ENCODE assay signal across 8 mouse cellular contexts in genomic region chr6:85502103-85502910, GRCm38 (mm10). TPM values are rescaled to one million over a fixed set of nuclear protein-coding genes. Genes with fewer than 3 reads are reported as not detected.
DNase-seq lines count a peak whose midpoint lies in the region; ATAC-seq and TF ChIP-seq lines count a peak whose summit lies in the region.

No protein-coding gene starts in this region.

- TF ChIP-seq POLR2A in kidney, adult 2 months (IDR thresholded peaks at IDR 0.05; ENCODE audit: low read depth, low read length), result no peak
- TF ChIP-seq POLR2A in brain, embryonic 14.5 days (IDR thresholded peaks at IDR 0.05; ENCODE audit: borderline replicate concordance, extremely low read depth, insufficient read depth, insufficient read length, poor library complexity, severe bottlenecking), result no peak
- TF ChIP-seq POLR2A in small intestine, adult 2 months (IDR thresholded peaks at IDR 0.05; ENCODE audit: low read depth, low read length), result no peak

- H3K9ac ChIP-seq in forebrain, embryonic 12.5 days, result peak overlapping the region; percentile 85
- H3K9ac ChIP-seq in liver, embryonic 13.5 days, result no peak overlapping the region

- H3K4me2 ChIP-seq in forebrain, embryonic 12.5 days, result peak overlapping the region; percentile 89
- peak overlapping the region; percentile 63 for H3K4me2 ChIP-seq in liver, embryonic 13.5 days

- 3% methylated on average over 34 of the region's 37 CpGs for WGBS in kidney, adult 2 months
- WGBS in forebrain, embryonic 12.5 days, result under 1% methylated on average over 34 of the region's 37 CpGs
- 3% methylated on average over 32 of the region's 37 CpGs for WGBS in liver, embryonic 13.5 days (ENCODE audit: insufficient replicate concordance)
- 5% methylated on average over 37 of the region's 37 CpGs for WGBS in small intestine, adult 2 months

- no peak for DNase-seq in kidney, adult 2 months
- DNase-seq in kidney, postnatal 25 days, result no peak
- peak; percentile 63 for DNase-seq in brain, embryonic 14.5 days (ENCODE audit: low read depth)
- DNase-seq in liver, embryonic 13.5 days, result no peak
- no peak for DNase-seq in ovary, adult 18-20 months (ENCODE audit: low spot score)
- no peak for DNase-seq in gastrocnemius, postnatal 25 days

- no peaks in the 10 kb centered on the region for H3K9me3 ChIP-seq in forebrain, embryonic 12.5 days
- no peaks in the 10 kb centered on the region for H3K9me3 ChIP-seq in liver, embryonic 13.5 days (replicated peaks)

- no peak overlapping the region for H3K27ac ChIP-seq in kidney, adult 2 months (ENCODE audit: insufficient read depth, low read depth, low read length)
- peak overlapping the region; percentile 42 for H3K27ac ChIP-seq in forebrain, embryonic 12.5 days
- H3K27ac ChIP-seq in liver, embryonic 13.5 days, result no peak overlapping the region
- no peak overlapping the region for H3K27ac ChIP-seq in small intestine, adult 2 months (ENCODE audit: insufficient read depth, low read depth, low read length)

- TF ChIP-seq CTCF in kidney, adult 2 months (conservative IDR thresholded peaks at IDR 0.05; ENCODE audit: insufficient read depth, insufficient read length, low read depth, low read length), result no peak
- TF ChIP-seq CTCF in brain, embryonic 14.5 days (IDR thresholded peaks at IDR 0.05; ENCODE audit: borderline replicate concordance, extremely low read depth, insufficient read depth, insufficient read length), result no peak
- no peak for TF ChIP-seq CTCF in small intestine, adult 2 months (IDR thresholded peaks at IDR 0.05; ENCODE audit: extremely low read depth, insufficient read length, insufficient replicate concordance, low read depth, low read length)

- no peaks in the 10 kb centered on the region for H3K36me3 ChIP-seq in kidney, adult 2 months (ENCODE audit: control insufficient read depth, insufficient read depth, low read length)
- no peaks in the 10 kb centered on the region for H3K36me3 ChIP-seq in forebrain, embryonic 12.5 days (replicated peaks)
- no peaks in the 10 kb centered on the region for H3K36me3 ChIP-seq in liver, embryonic 13.5 days
- no peaks in the 10 kb centered on the region for H3K36me3 ChIP-seq in small intestine, adult 2 months (ENCODE audit: control insufficient read depth, insufficient read depth, low read length)

- peak; percentile 85 for ATAC-seq in forebrain, embryonic 12.5 days (ENCODE audit: low FRiP score)
- no peak for ATAC-seq in liver, embryonic 13.5 days (ENCODE audit: low read depth)

- H3K4me3 ChIP-seq in kidney, adult 2 months (ENCODE audit: insufficient read depth, low read depth, low read length), result peak overlapping the region; percentile 20; the same call in 1 of the 2 replicates
- H3K4me3 ChIP-seq in forebrain, embryonic 12.5 days (replicated peaks), result peak overlapping the region; percentile 79
- H3K4me3 ChIP-seq in liver, embryonic 13.5 days (replicated peaks), result peak overlapping the region; percentile 53
- H3K4me3 ChIP-seq in small intestine, adult 2 months (ENCODE audit: low read depth, low read length), result peak overlapping the region; percentile 57

- H3K4me1 ChIP-seq in kidney, adult 2 months (ENCODE audit: control insufficient read depth, insufficient read depth, low read length), result no peaks in the 10 kb centered on the region
- H3K4me1 ChIP-seq in forebrain, embryonic 12.5 days, result peaks cover 24% of the 10 kb centered on the region
- H3K4me1 ChIP-seq in liver, embryonic 13.5 days (replicated peaks), result peaks cover 10% of the 10 kb centered on the region
- no peaks in the 10 kb centered on the region; the same call in 1 of the 2 replicates for H3K4me1 ChIP-seq in small intestine, adult 2 months (ENCODE audit: control insufficient read depth, insufficient read depth, insufficient read length, low read length)

- H3K27me3 ChIP-seq in kidney, adult 2 months (replicated peaks; ENCODE audit: control insufficient read depth, insufficient read depth, low read length), result no peaks in the 10 kb centered on the region
- peaks cover 37% of the 10 kb centered on the region for H3K27me3 ChIP-seq in forebrain, embryonic 12.5 days
- H3K27me3 ChIP-seq in liver, embryonic 13.5 days, result peaks cover 50% of the 10 kb centered on the region
- H3K27me3 ChIP-seq in small intestine, adult 2 months (ENCODE audit: control insufficient read depth, insufficient read depth, low read length), result peaks cover 7% of the 10 kb centered on the region

RNA-seq across cellular contexts. Expression of gene Fbxo41, which starts 0.5 kb away (rescaled TPM):
- polyA plus RNA-seq in kidney, adult 2 months (2012; rRNA removed), result 0.07 and 0.08 TPM in 2 replicates
- polyA plus RNA-seq in brain, embryonic 14.5 days (2012; rRNA removed), result 17.7 and 24.5 TPM in 2 replicates
- polyA plus RNA-seq in forebrain, embryonic 12.5 days (2016; fragmentation: Nextera tagmentation; extraction: Ambion mirVana), result 1.9 and 2.6 TPM in 2 replicates
- polyA plus RNA-seq in liver, embryonic 13.5 days (2015; fragmentation: Nextera tagmentation; extraction: Ambion mirVana), result not detected in 2 replicates
- polyA plus RNA-seq in small intestine, adult 2 months (2012; rRNA removed), result 0.19 and 0.22 TPM in 2 replicates
- not detected for total RNA-seq in gastrocnemius, postnatal 25 days (2021)

RNA-seq across cellular contexts. Expression of gene Egr4, which starts 11.1 kb away (rescaled TPM):
- polyA plus RNA-seq in kidney, adult 2 months (2012; rRNA removed), result not detected in 2 replicates
- 0.05 and 0.10 TPM in 2 replicates for polyA plus RNA-seq in brain, embryonic 14.5 days (2012; rRNA removed)
- not detected in 2 replicates for polyA plus RNA-seq in forebrain, embryonic 12.5 days (2016; fragmentation: Nextera tagmentation; extraction: Ambion mirVana)
- polyA plus RNA-seq in liver, embryonic 13.5 days (2015; fragmentation: Nextera tagmentation; extraction: Ambion mirVana), result not detected in 2 replicates
- not detected in 2 replicates for polyA plus RNA-seq in small intestine, adult 2 months (2012; rRNA removed)
- not detected for total RNA-seq in gastrocnemius, postnatal 25 days (2021)

RNA-seq across cellular contexts. Expression of gene Pradc1, which starts 50.5 kb away (rescaled TPM):
- 23.1 and 27.7 TPM in 2 replicates for polyA plus RNA-seq in kidney, adult 2 months (2012; rRNA removed)
- polyA plus RNA-seq in brain, embryonic 14.5 days (2012; rRNA removed), result 16.7 and 22.8 TPM in 2 replicates
- polyA plus RNA-seq in forebrain, embryonic 12.5 days (2016; fragmentation: Nextera tagmentation; extraction: Ambion mirVana), result 33.0 and 34.0 TPM in 2 replicates
- 34.8 and 35.6 TPM in 2 replicates for polyA plus RNA-seq in liver, embryonic 13.5 days (2015; fragmentation: Nextera tagmentation; extraction: Ambion mirVana)
- polyA plus RNA-seq in small intestine, adult 2 months (2012; rRNA removed), result 10.9 and 15.9 TPM in 2 replicates
- 10 to 100 TPM; 12.4 to 14.6 TPM for total RNA-seq in gastrocnemius, postnatal 25 days (2021)

RNA-seq across cellular contexts. Expression of gene Cct7, which starts 51.0 kb away (rescaled TPM):
- polyA plus RNA-seq in kidney, adult 2 months (2012; rRNA removed), result 104 and 117 TPM in 2 replicates
- polyA plus RNA-seq in brain, embryonic 14.5 days (2012; rRNA removed), result 313 and 319 TPM in 2 replicates
- 610 and 617 TPM in 2 replicates for polyA plus RNA-seq in forebrain, embryonic 12.5 days (2016; fragmentation: Nextera tagmentation; extraction: Ambion mirVana)
- 408 and 426 TPM in 2 replicates for polyA plus RNA-seq in liver, embryonic 13.5 days (2015; fragmentation: Nextera tagmentation; extraction: Ambion mirVana)
- polyA plus RNA-seq in small intestine, adult 2 months (2012; rRNA removed), result 39.1 and 69.7 TPM in 2 replicates
- 100 to 1,000 TPM; 108 to 109 TPM for total RNA-seq in gastrocnemius, postnatal 25 days (2021)

Comparison
In these comparisons a context has a peak if more than half of its experiments do, and no peak if none do; other contexts are left out.
1. H3K4me3 ChIP-seq: peak in every context shown above with its lines; median percentile 79 in forebrain, embryonic 12.5 days; 57 in small intestine, adult 2 months; 53 in liver, embryonic 13.5 days; 20 in kidney, adult 2 months.